Mouse (Mus musculus): ENCODE measurements around the gene Sbno2.
"Not testable (repeated sequence)": the region's sequence is repeated elsewhere in the genome, so short reads cannot be mapped to it uniquely, and the experiment has no call there.

Sbno2 gene

DNA sequence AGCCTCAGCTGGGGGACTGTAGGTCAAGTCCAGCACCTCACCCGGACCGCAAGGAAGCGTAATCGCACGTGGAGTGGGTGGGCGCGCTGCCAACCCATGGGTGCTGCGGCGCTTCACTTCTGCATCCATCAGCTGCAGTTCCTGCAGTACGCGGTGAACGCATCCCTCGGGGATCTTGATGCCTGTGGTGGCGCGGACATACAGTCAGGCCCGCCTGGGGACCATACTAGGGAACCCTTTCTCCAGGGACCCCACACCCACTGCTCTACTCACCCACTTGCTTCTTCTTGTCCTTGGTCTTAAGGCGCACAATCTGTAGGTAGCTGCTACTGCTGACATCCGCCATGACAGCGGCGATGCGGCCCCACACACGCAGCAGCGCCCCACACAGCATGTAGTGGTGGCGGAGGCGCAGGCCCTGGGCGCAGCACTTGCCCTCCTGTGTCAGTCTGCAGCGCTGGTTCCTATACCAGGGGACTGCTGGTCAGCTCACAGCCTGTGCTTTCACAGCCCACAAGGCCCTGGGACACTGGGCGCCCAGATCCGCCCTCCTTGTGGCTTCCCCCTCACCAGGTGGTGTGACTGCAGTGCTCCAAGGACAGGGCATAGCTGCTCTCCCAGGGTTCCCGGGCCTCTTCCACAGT lies 47.6 kb downstream of the Sbno2 start:
- no peak for DNase-seq (ENCODE audit: low read depth)

- no peak for DNase-seq (ENCODE audit: low read depth)
Measured at GRCm38 (mm10) chr10:80056976-80057682, 48.2 kb downstream of the Sbno2 start.

DNA sequence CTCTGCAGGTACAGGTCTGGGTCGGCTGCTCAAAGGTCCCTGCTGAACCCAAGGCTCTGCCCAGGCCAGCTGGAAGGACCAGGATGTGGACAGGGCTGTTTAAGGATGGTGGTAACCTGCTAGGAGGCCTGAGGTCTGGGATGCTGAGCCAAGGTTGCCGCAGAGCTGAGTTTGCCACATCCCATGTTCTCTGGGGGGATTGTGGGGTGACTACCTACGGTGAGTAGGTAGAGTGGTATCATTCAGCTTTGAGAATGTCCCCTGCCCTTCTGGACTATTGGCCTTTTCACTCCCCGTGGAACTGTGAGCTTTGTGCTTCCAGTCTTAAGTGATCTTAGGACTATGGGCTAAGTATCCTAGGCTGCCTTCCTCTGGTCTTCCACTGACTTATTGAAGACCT lies 48.9 kb downstream of the Sbno2 start:
- no peak for DNase-seq (ENCODE audit: low read depth)

- no peak for DNase-seq (ENCODE audit: low read depth)
Measured at GRCm38 (mm10) chr10:80055891-80056290, 49.5 kb downstream of the Sbno2 start.

DNA sequence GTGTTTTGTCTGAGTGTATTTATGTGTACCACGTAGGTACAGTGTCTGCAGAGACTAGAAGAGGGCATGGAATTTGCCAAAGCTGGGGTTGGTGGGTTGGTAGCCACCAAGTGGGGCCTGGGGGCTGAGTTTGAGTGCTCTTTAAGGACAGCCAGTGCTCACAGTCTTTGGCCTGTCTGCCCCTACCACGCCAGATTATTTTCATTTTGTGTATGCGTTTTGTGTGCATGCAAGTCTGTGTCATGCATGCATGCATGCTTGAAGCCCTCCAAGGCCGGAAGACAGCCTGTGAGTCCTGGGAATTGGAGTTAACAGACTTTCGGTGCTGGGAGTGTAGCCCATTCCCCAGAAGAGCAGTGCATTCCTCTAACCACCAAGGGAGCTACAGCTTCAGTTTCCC lies 50.0 kb downstream of the Sbno2 start:
- DNase-seq (ENCODE audit: low read depth), result no peak

DNA sequence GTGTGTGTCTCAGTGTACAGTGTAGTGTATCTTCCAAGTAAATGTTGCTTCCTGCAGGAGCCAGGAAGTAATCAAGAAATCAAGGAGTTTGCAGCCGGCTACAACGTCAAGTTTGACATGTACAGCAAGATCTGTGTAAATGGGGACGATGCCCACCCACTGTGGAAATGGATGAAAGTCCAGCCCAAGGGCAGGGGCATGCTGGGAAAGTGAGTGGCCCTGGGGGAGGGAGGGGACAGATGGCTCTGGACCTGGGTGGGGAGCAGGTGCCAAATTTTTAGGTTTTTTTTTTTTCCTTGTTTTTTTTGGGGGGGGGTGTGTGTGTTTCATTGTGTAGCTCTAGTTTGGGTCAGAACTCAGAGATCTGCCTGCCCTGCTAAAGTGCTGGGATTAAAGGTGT lies 50.5 kb downstream of the Sbno2 start:
- not testable (repeated sequence) for DNase-seq (ENCODE audit: low read depth)

DNA sequence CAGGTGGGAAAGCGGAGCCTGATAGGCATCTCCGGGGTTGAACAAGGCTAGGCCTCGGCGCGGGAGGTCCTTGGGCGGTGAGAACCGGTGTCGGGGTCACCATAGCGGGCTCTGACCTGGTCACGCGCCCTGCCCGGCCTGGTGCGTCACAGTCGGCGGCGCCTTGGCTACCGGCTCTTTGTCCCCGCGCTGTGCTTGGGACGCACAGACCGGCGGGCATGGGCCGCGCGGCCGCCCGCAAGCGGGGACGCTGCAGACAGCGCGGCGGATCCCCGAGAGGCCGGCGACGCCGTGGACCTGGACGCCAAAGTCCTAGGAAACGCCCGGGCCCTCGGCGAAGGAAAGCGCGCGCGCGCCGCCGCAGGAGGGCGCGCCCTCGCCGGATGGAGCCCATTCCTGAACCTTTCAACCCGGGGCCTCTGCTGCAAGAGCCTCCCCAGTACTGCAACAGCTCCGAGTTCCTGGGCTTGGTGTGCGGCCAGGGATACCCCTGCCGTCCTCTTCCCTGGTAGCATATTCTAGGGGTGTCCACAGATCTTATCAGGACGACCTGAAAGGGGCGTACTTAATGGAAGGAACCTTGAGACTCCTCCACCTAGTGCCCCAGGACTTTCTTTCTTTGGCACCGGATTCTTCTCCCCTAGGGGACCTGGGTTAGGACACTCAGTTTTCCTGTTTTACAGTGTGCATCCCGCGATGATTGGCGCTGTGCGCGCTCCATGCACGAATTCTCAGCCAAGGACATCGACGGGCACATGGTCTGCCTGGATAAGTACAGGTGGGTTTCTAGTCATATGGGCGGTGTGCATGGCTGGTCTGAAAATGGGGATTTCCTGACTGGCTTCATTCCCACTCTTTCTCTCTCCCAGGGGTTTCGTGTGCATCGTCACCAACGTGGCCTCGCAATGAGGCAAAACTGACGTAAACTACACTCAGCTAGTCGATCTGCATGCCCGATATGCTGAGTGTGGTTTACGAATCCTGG lies 51.2 kb downstream of the Sbno2 start:
- DNase-seq (ENCODE audit: low read depth), result peak; percentile 79

DNA sequence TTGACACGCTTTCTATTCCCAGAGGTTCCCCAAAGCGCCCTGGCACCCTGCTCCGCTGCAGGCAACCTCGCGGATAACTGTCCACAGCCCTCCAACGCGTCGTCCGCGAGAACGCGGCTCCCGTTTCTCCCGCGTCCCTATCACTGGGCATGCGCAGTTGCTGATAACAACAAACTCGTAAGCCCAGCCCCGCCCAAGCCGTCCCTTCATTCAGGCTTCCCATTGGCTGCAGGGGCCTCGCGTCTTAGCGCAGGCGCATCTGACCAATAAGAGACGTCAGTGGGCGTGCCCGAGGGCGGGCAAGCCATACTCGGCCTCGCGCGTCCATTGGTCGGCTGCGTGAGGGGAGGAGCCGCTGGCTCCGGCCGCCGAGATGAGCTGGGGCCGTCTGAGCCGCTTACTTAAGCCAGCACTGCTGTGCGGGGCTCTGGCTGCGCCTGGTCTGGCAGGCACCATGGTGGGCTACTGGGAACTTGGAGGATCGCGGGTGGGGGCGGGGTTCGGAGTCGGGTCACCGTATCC lies 52.1 kb downstream of the Sbno2 start:
- peak; percentile 100 for DNase-seq (ENCODE audit: low read depth)

- no peak for DNase-seq (ENCODE audit: low read depth)
Measured at GRCm38 (mm10) chr10:80052374-80052764, 53.0 kb downstream of the Sbno2 start.

GRCm38 (mm10) chr10:80051618-80052373 lies 53.6 kb downstream of the Sbno2 start:
- DNase-seq (ENCODE audit: low read depth), result peak; percentile 60

DNA sequence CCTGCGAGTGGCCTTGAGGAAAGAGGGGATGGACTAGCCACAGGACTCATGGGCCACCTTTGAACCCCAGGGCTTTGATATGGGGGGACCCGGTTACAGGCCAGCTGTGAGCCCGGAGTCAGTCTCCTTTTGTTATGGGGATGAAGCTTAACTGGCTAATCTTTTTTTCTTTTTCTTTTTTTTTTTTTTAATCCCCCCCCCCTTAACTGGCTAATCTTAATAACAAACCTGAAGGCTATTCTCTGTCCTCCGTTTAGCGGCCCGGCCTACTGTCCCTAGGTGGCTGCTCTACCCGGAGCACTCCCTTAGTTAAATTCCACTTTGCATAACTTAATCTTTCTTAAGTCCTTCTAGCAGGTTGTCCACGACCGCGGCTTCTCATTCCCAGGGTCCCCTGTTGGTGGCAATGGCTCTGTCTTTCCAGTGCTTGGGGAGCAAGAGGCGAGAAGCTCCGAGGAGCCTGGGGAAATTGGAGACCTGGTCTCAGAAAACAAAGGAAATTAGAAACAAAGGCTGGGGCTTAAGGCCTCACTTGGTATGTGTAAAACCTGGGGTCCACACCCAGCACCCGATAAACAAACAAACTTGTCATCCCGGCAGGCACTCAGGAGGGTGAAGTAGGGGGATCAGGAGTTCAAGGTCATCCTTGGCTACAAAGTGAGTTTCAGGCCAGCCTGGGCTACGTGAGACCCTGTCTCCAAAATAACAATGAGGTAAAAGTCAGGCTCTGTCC lies 54.3 kb downstream of the Sbno2 start:
- DNase-seq (ENCODE audit: low read depth), result no peak

DNA sequence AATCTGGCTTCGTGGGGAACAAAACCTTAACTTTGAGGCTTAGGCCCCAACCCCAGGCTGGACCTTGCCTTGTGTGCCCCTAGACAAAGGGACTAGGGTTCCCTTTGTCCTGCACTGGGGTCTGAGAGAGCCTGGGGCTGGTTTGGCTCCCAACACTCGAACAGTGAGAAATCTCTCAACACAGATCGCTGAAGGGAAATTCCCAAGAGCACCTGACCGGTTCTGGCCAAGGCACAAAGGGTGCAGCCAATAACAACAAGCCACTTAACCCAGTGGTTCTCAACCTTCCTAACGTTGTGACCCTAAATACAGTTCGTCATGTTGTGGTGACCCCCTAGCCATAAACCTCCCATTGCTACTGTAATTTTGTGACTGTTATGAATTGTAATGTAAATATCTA lies 55.1 kb downstream of the Sbno2 start:
- peak; percentile 68 for DNase-seq (ENCODE audit: low read depth)

GRCm38 (mm10) chr10:80048834-80049233 lies 56.5 kb downstream of the Sbno2 start:
- no peak for DNase-seq (ENCODE audit: low read depth)

DNA sequence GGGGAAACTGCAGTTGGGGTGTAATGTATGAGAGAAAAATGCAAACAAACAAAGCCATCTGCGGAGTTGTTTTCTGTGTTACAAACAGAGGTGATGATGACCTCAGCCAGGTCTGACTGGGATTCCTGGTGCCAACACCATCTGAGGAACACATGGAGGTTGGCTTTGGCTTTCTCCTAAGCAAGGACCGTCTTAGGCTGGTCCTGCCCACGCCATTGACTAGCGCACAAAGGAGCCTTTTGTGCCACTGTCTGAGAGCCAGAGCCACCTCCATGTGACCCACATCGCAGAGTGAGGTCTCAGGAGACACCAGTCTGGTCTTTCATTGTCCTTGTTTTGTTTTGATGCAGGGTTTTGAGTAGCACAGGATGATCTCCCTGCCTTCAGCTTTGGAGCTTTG lies 57.0 kb downstream of the Sbno2 start:
- DNase-seq (ENCODE audit: low read depth), result no peak

- no peak for DNase-seq (ENCODE audit: low read depth)
Measured at GRCm38 (mm10) chr10:80047041-80047565, 58.3 kb downstream of the Sbno2 start, which contains the start of gene Gpx4. Gene Gpx4, plus strand, starts transcription at chr10:80047166.

GRCm38 (mm10) chr10:80045766-80046165 lies 59.6 kb downstream of the Sbno2 start:
- DNase-seq (ENCODE audit: low read depth), result no peak

- not testable (repeated sequence) for DNase-seq (ENCODE audit: low read depth)
Measured at GRCm38 (mm10) chr10:80045364-80045763, 60.0 kb downstream of the Sbno2 start.

GRCm38 (mm10) chr10:80044087-80044486 lies 61.3 kb downstream of the Sbno2 start:
- no peak for DNase-seq (ENCODE audit: low read depth)

GRCm38 (mm10) chr10:80041409-80042060 lies 63.8 kb downstream of the Sbno2 start:
- not testable (repeated sequence) for DNase-seq (ENCODE audit: low read depth)

DNA sequence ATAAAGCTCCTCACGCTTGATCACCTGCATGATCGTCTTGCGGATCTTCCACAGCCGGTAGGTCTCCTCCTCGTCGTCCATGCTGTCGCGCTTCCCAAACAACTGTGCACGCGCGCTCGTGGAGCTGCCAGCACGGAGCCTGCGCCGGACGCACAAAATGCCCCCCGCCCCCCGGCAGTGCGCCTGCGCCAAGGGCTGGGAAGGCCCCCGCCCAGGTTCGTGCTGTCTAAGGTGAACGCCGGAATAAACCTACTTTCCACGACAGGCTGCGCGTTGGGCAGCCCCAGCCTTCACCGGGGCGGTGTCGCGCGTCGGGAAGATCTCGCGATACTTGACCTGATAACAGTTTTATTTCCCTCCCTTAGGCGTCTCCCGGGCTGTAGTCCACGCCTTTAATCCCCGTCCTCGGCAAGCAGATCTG lies 65.8 kb downstream of the Sbno2 start, which contains the start of gene Polr2e:
Gene Polr2e (minus strand): TSS at position 237 of the 421 bp plus-strand sequence.
- DNase-seq (ENCODE audit: low read depth), result peak; percentile 99

Data from induced T-regulatory cell, adult 2 months (primary cell).